Mouse (Mus musculus) stomach, embryonic 15.5 days (tissue): ENCODE data around the gene Glt6d1. TPM values are rescaled to one million over a fixed set of nuclear protein-coding genes. Genes with fewer than 3 reads are reported as not detected.

Source experiments
- polyA plus RNA-seq: library from polyadenylated mRNA; unstranded; fragments of >200 nt; fragmentation: Nextera tagmentation; extraction: Ambion mirVana; gene quantifications from 2 replicates; pipeline ENCODE4 v1.2.1, GENCODE M21; 2015

Glt6d1 gene
- polyA plus RNA-seq, 1 experiment from 2014 or later: not detected

Other genes starting within 250 kb of the Glt6d1 start
- gene Mamdc4, start 241.0 kb downstream of the Glt6d1 start, polyA plus RNA-seq: 74.5 and 104 TPM in 2 replicates
- gene Phpt1, start 240.6 kb downstream of the Glt6d1 start, polyA plus RNA-seq: 144 and 151 TPM in 2 replicates
- gene Ajm1, start 234.1 kb downstream of the Glt6d1 start, polyA plus RNA-seq: 1.0 and 1.1 TPM in 2 replicates
- 64.2 and 65.6 TPM in 2 replicates for gene Rabl6, start 207.3 kb downstream of the Glt6d1 start, polyA plus RNA-seq
- 0.19 and 0.21 TPM in 2 replicates for gene Ccdc183, start 198.2 kb downstream of the Glt6d1 start, polyA plus RNA-seq
- gene Tmem141, start 193.8 kb downstream of the Glt6d1 start, polyA plus RNA-seq: 24.3 and 25.0 TPM in 2 replicates
- gene Fcna, start 187.8 kb downstream of the Glt6d1 start, polyA plus RNA-seq: 4.0 and 6.2 TPM in 2 replicates
- gene Lcn8, start 162.7 kb downstream of the Glt6d1 start, polyA plus RNA-seq: not detected in 2 replicates
- gene Lcn5, start 157.9 kb downstream of the Glt6d1 start, polyA plus RNA-seq: not detected in 2 replicates
- not detected in 2 replicates for gene Lcn6, start 139.1 kb downstream of the Glt6d1 start, polyA plus RNA-seq
- gene Lcn10, start 133.1 kb downstream of the Glt6d1 start, polyA plus RNA-seq: not detected in 2 replicates
- not detected in 2 replicates for gene Obp2a, start 115.8 kb downstream of the Glt6d1 start, polyA plus RNA-seq
- gene Bmyc, start 109.1 kb downstream of the Glt6d1 start, polyA plus RNA-seq: 79.4 and 83.4 TPM in 2 replicates
- not detected in 2 replicates for gene Obp2b, start 78.8 kb downstream of the Glt6d1 start, polyA plus RNA-seq
- gene Lcn3, start 50.3 kb downstream of the Glt6d1 start, polyA plus RNA-seq: not detected in 2 replicates
- not detected in 2 replicates for gene Lcn11, start 38.8 kb downstream of the Glt6d1 start, polyA plus RNA-seq
- gene Gm13539, start 33.6 kb downstream of the Glt6d1 start, polyA plus RNA-seq: not detected in 2 replicates
- gene Lcn9, start 7.3 kb upstream of the Glt6d1 start, polyA plus RNA-seq: not detected in 2 replicates
- not detected in 2 replicates for gene Sohlh1, start 31.4 kb upstream of the Glt6d1 start, polyA plus RNA-seq
- gene Kcnt1, start 47.9 kb upstream of the Glt6d1 start, polyA plus RNA-seq: 0.39 and 0.62 TPM in 2 replicates
- gene Camsap1, start 167.4 kb upstream of the Glt6d1 start, polyA plus RNA-seq: 18.6 and 19.0 TPM in 2 replicates
- 87.6 and 105 TPM in 2 replicates for gene Ubac1, start 205.9 kb upstream of the Glt6d1 start, polyA plus RNA-seq